Mouse (Mus musculus): ENCODE data around the gene Wdr63. TPM values are rescaled to one million over a fixed set of nuclear protein-coding genes. Genes with fewer than 3 reads are reported as not detected.
A peak's percentile ranks its signal among the peaks of the same experiment; 100 is the strongest.

The Wdr63 gene
- total and polyA plus RNA-seq, 3 experiments: not detected

DNA sequence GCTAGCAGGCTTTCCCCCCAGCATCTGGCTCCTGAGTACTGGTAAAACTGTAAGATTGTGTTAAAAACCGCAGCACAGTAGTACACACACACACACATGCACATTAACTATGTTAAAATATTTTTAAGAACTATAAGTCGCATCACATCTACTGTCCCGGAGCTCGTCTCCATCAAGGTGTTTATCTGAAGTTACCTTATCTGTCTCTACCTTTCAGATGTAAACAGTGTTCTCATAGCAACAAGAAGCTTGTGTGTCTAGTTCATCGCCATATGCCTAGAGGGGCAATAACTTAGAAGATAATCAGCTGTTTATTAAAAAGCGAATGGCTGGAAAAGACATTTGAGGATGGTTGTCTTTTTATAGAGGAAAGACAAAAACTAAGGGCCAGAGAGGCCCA is 82.4 kb downstream of the Wdr63 start:
- Histone ChIP-seq H3K4me1 (ENCODE audit: control insufficient read depth in 1 of 2, insufficient read depth in 2 of 2, low read length in 2 of 2) (no peaks in the 10 kb centered on the region), H3K27me3 (ENCODE audit: control insufficient read depth in 1 of 2, insufficient read depth in 2 of 2, low read length in 2 of 2) (no peaks in the 10 kb centered on the region), H3K9ac (ENCODE audit: control insufficient read depth, low read depth, low read length, poor library complexity, severe bottlenecking) (no peak overlapping the region), H3K36me3 (ENCODE audit: control insufficient read depth in 1 of 2, insufficient read depth in 2 of 2, low read length in 2 of 2) (peaks cover 0 to 4% of the 10 kb centered on the region in 2 experiments; a peak in 1 of 4 replicates), H3K9me3 (replicated peaks; ENCODE audit: insufficient read depth, low read length) (no peaks in the 10 kb centered on the region), H3K79me2 (ENCODE audit: control insufficient read depth, insufficient read depth, low read length, poor library complexity) (no peaks in the 10 kb centered on the region), H3K27ac (ENCODE audit: control insufficient read depth, low read depth, low read length) (no peak overlapping the region), H3K4me3 (ENCODE audit: control insufficient read depth in 1 of 2, insufficient read depth in 1 of 2, low read depth in 2 of 2, low read length in 2 of 2) (no peak overlapping the region)
- TF ChIP-seq SIN3A (IDR thresholded peaks at IDR 0.05; ENCODE audit: low read length) (no peak), RCOR1 (IDR thresholded peaks at IDR 0.05; ENCODE audit: low read depth, low read length) (no peak), MAZ (IDR thresholded peaks at IDR 0.05; ENCODE audit: low read depth, low read length) (no peak), KAT2A (conservative IDR thresholded peaks at IDR 0.05; ENCODE audit: low read depth, low read length) (no peak), JUND (IDR thresholded peaks at IDR 0.05; ENCODE audit: low read depth, low read length) (no peak), MYC (IDR thresholded peaks at IDR 0.05; ENCODE audit: low read depth, low read length) (no peak), ELF1 (IDR thresholded peaks at IDR 0.05; ENCODE audit: low read depth, low read length) (no peak), MAFK (IDR thresholded peaks at IDR 0.05; ENCODE audit: borderline replicate concordance, low read depth, low read length) (no peak), SMC3 (IDR thresholded peaks at IDR 0.05; ENCODE audit: low read depth, low read length) (no peak), GATA1 (IDR thresholded peaks at IDR 0.05; ENCODE audit: low read depth, low read length) (no peak), TAL1 (IDR thresholded peaks at IDR 0.05; ENCODE audit: low read length) (no peak), CHD2 (IDR thresholded peaks at IDR 0.05; ENCODE audit: low read length) (no peak)
- no peak for DNase-seq (ENCODE audit: low read depth, low spot score)

DNA sequence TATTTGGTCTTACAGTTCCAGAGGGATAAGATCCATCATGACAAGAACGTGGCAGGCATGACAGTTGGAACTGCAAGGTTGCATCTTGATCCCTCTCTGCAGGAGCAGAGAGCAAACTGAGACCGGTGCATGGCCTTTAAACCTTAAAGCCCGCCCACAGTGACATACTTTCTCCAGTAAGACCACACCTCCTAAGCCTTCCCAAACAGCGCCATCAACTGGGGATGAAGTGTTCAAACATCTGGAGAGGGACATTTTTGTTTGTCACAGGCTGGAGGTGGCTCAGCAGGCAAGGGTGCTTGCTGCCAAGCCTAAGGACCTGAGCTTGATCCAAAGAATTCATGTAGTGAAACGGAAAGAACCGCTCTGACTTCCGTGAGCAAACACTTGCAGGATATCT is 83.2 kb downstream of the Wdr63 start:
- Histone ChIP-seq H3K9me3 (replicated peaks; ENCODE audit: insufficient read depth, low read length) (no peaks in the 10 kb centered on the region), H3K27me3 (ENCODE audit: control insufficient read depth in 1 of 2, insufficient read depth in 2 of 2, low read length in 2 of 2) (no peaks in the 10 kb centered on the region), H3K79me2 (ENCODE audit: control insufficient read depth, insufficient read depth, low read length, poor library complexity) (no peaks in the 10 kb centered on the region), H3K4me3 (ENCODE audit: control insufficient read depth in 1 of 2, insufficient read depth in 1 of 2, low read depth in 2 of 2, low read length in 2 of 2) (no peak overlapping the region), H3K4me1 (ENCODE audit: control insufficient read depth in 1 of 2, insufficient read depth in 2 of 2, low read length in 2 of 2) (no peaks in the 10 kb centered on the region), H3K27ac (ENCODE audit: control insufficient read depth, low read depth, low read length) (no peak overlapping the region), H3K36me3 (ENCODE audit: control insufficient read depth in 1 of 2, insufficient read depth in 2 of 2, low read length in 2 of 2) (peaks cover 0 to 4% of the 10 kb centered on the region in 2 experiments; a peak in 1 of 4 replicates), H3K9ac (ENCODE audit: control insufficient read depth, low read depth, low read length, poor library complexity, severe bottlenecking) (no peak overlapping the region)
- DNase-seq (ENCODE audit: low read depth, low spot score): peak; percentile 35
- no peak for TF ChIP-seq TBP (IDR thresholded peaks at IDR 0.05; ENCODE audit: low read depth, low read length)
- TF ChIP-seq CTCF (IDR thresholded peaks at IDR 0.05 in 2 of 3, conservative IDR thresholded peaks at IDR 0.05 in 1 of 3; ENCODE audit: control insufficient read depth in 1 of 3, insufficient read depth in 1 of 3, low read depth in 2 of 3, low read length in 3 of 3, poor library complexity in 1 of 3, severe bottlenecking in 1 of 3): peak in 1 of 3 experiments; percentile 24; a peak in 1 of 6 replicates

GRCm38 (mm10) chr3:146022232-146022631 is 85.7 kb downstream of the Wdr63 start:
- Histone ChIP-seq H3K4me3 (ENCODE audit: control insufficient read depth in 1 of 2, insufficient read depth in 1 of 2, low read depth in 2 of 2, low read length in 2 of 2) (no peak overlapping the region), H3K79me2 (ENCODE audit: control insufficient read depth, insufficient read depth, low read length, poor library complexity) (no peaks in the 10 kb centered on the region), H3K9ac (ENCODE audit: control insufficient read depth, low read depth, low read length, poor library complexity, severe bottlenecking) (no peak overlapping the region), H3K4me1 (ENCODE audit: control insufficient read depth in 1 of 2, insufficient read depth in 2 of 2, low read length in 2 of 2) (no peaks in the 10 kb centered on the region), H3K27ac (ENCODE audit: control insufficient read depth, low read depth, low read length) (no peak overlapping the region), H3K36me3 (ENCODE audit: control insufficient read depth in 1 of 2, insufficient read depth in 2 of 2, low read length in 2 of 2) (peaks cover 0 to 7% of the 10 kb centered on the region in 2 experiments; a peak in 2 of 4 replicates), H3K9me3 (replicated peaks; ENCODE audit: insufficient read depth, low read length) (no peaks in the 10 kb centered on the region), H3K27me3 (ENCODE audit: control insufficient read depth in 1 of 2, insufficient read depth in 2 of 2, low read length in 2 of 2) (no peaks in the 10 kb centered on the region; a peak in 1 of 4 replicates)
- DNase-seq (ENCODE audit: low read depth, low spot score): no peak
- no peak for TF ChIP-seq USF1 (IDR thresholded peaks at IDR 0.05; ENCODE audit: low read depth, low read length)
- no peak for TF ChIP-seq GABPA (IDR thresholded peaks at IDR 0.05; ENCODE audit: low read depth, low read length)
- TF ChIP-seq CHD1 (IDR thresholded peaks at IDR 0.05; ENCODE audit: low read depth, low read length): no peak
- TF ChIP-seq USF2 (IDR thresholded peaks at IDR 0.05; ENCODE audit: borderline replicate concordance in 1 of 2, insufficient read depth in 1 of 2, low read depth in 1 of 2, low read length in 2 of 2): no peak
- TF ChIP-seq GATA1 (IDR thresholded peaks at IDR 0.05; ENCODE audit: low read depth, low read length): no peak
- no peak for TF ChIP-seq MAX (IDR thresholded peaks at IDR 0.05; ENCODE audit: low read length)
- TF ChIP-seq TCF12 (IDR thresholded peaks at IDR 0.05; ENCODE audit: low read depth, low read length): no peak
- no peak for TF ChIP-seq RAD21 (IDR thresholded peaks at IDR 0.05; ENCODE audit: low read depth, low read length)
- TF ChIP-seq HCFC1 (IDR thresholded peaks at IDR 0.05; ENCODE audit: low read depth, low read length): no peak
- TF ChIP-seq ZNF384 (IDR thresholded peaks at IDR 0.05; ENCODE audit: low read depth, low read length): no peak
- no peak for TF ChIP-seq JUND (IDR thresholded peaks at IDR 0.05; ENCODE audit: low read depth, low read length)
- TF ChIP-seq MXI1 (IDR thresholded peaks at IDR 0.05; ENCODE audit: low read depth, low read length): no peak
- no peak for TF ChIP-seq MYB (IDR thresholded peaks at IDR 0.05; ENCODE audit: low read depth, low read length)
- TF ChIP-seq EP300 (IDR thresholded peaks at IDR 0.05; ENCODE audit: low read depth in 1 of 2, low read length in 2 of 2): no peak
- TF ChIP-seq CHD2 (IDR thresholded peaks at IDR 0.05; ENCODE audit: low read length): no peak
- TF ChIP-seq MAFK (IDR thresholded peaks at IDR 0.05; ENCODE audit: borderline replicate concordance, low read depth, low read length): no peak
- TF ChIP-seq TAL1 (IDR thresholded peaks at IDR 0.05; ENCODE audit: low read length): no peak

Measured in MEL (cell line).